Mouse (Mus musculus): ENCODE results near the gene App. TPM values are rescaled to one million over a fixed set of nuclear protein-coding genes. Genes with fewer than 3 reads are reported as not detected.

App gene
- total RNA-seq, 2 experiments from 2014 or later: 1,358 to 1,417 TPM

DNA sequence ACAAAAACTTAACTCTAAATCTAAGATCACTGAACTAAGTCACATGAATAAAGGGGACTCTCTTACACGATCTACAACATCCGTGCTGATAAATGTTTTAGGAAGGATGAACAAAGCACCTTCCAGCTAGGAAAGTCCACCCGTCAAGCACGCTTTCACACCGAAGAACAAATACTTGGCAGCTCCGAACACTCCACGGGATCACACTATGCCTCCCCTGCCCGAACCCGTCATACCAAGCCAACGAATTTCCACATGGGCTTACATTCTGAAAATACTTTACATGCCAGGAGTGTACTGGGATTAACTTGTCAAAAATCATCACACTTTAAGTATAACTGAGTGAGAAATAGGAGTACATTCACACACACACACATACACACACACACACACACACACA is 17.7 kb downstream of the App start:
- intact Hi-C loops (cut with DNase I): no loop called here
- DNase-seq (ENCODE audit: low spot score in 2 of 2): no peak

DNA sequence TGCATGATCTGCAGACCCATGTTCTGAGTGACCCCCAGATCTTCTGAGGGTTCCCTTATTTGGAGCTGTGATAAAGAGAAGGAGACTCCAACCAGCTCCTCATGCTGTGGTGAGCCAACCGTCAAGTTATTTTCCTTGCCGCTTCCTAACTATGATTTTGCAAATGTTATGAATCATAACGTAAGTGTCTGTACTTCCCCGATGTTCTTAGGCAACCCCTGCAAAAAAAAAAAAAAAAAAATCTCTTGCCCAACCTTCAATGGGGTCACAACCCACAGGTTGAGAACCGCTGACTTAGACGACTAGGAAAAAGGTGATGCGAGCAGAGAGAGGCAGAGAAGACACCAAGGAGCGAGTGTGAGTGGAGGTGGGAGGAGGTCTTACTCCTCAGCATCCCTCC is 21.1 kb downstream of the App start:
- intact Hi-C loops (cut with DNase I): no loop called here
- DNase-seq (ENCODE audit: low spot score in 2 of 2): no peak

DNA sequence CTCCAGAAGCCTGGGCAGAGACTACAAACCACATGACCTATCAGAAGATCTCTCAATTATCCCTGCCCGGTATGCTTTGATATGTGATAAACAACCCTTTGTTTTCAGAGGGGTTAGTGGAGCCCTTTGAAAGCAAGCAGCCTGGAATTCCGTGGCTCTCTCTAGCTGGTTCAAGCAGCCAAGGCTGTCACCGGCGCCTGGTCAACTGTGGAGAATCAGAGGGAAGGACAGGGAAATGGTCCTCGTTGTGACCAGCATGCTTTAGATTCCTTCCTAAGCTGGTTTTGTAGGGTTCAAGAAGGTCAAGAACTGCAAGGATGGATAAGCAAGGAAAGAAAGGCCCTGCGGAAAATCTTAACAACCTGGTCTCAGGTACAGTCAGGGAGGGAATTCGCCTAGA is 21.9 kb downstream of the App start:
- DNase-seq (ENCODE audit: low spot score in 2 of 2): no peak
- intact Hi-C loops (cut with DNase I): no loop called here

DNA sequence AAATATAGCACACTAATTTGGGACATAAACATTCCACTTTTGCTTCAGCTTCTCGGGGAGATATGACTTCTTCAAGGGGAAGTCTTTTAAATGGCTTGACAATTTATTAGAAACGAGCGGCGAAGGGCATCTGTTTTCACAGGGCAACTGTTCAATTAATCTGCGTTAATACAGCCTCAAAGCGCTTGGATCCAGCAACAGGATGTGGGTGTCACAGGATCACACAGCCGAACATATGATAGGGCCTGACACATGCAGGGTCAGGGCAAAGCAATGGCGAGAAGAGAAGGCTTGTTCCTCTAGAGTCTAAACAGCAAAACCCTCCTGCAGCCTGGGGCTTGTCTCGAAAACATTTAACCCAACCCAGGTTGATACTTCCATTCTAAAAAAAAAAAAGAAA is 22.7 kb downstream of the App start:
- intact Hi-C loops (cut with DNase I): no loop called here
- DNase-seq (ENCODE audit: low spot score in 2 of 2): no peak

DNA sequence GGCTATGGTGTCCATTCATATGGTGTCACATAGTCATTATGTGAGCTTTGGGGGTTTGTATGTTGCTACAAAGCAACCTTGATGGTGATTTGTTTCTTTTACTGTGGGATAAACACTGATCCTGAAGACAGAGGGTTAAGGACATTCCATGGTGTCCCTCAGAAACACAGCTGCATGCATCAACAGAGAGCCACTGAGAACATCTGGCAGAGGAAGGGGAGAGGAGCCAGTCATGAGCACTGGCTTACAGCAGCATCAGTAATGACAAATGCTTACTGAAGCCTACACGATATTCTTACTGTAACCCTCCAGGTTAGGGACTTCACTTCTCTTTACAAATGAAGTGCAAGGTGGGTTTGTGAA is 24.1 kb downstream of the App start:
- DNase-seq (ENCODE audit: low spot score in 2 of 2): no peak
- intact Hi-C loops (cut with DNase I): no loop called here

DNA sequence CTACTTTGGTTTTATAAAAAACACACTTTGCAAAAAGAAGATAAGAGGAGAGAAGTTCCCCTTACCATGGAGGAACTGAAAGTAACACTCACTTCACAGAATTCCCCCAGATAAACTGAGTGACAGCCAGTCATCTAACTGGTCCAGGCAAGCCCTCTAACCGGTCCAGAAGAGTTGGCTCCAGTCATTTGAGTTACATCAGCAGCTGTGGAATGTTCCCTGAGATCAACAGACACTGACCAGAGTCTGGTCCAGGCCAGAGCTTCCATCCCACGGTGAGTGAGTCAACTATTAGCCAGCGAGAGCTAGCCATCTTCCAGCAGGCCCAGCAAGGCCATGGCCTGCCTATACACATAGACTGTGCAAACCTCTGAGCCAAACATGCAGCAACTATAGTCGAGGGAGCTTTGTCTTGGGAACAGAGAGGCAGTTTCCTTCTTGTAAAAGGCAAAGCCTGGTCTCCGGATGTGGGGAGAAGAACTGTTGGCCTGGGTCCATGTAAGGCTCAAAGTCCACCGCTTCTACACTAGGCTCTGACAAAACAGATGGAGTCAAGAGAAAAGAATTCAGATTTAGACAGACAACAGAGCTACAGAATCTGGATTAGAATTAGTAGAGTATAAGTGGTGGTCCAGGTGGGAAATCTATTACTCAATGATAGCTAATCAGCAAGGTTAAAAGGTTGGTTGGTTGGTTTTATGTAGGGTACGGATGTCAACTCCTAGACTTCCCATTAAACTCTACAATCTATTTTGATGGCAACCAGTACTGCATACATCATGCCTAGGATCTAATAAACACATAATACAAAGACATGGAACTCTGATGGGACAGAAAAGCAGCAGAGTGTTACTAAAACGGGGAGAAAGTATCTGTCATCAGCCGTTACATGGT is 24.7 kb downstream of the App start:
- intact Hi-C loops (cut with DNase I): no loop called here

DNA sequence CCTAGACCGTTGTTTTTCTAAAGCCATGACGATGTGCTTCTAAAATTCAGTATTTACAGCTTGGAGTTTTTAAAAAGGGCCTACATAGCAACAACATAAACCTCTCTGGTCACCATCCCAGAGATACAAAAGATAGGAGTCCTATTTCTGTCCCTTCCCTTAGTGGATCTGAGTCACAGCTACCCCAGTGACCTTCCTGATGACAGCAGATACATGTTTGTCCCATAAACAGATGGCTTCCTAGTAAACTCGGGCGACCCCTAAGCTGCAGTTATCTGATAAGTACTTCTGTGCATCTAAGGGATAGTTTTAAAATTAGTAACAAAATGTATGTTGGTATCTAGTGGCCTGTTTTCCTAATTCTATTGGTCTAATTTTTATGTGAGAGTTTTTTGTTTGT is 26.1 kb downstream of the App start:
- intact Hi-C loops (cut with DNase I): no loop called here
- no peak for DNase-seq (ENCODE audit: low spot score in 2 of 2)

More for the DNA sequence above, 24.7 kb downstream of the App start:
- no peak for DNase-seq (ENCODE audit: low spot score in 2 of 2)

DNA sequence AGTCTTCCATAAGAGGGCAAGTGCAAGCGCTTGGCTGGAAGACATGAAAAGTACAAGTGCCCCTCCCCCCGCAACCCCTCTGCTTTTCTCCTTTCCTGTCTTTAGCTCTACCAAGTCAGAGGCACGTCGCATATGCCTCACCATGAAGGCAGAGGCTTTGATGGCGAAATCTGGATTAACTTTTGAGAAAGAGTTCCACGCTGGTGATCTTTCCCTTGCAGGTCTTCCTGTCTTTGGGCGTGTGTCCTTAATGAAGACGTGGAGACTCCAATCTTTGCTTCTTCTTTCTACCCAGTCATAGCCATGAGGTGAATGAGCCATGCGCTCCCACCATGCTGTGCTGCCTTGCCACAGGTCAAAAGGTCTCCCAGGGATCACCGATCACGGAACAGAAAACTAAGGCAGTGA is 27.8 kb downstream of the App start:
- DNase-seq (ENCODE audit: low spot score in 2 of 2): no peak
- intact Hi-C loops (cut with DNase I): no loop called here

DNA sequence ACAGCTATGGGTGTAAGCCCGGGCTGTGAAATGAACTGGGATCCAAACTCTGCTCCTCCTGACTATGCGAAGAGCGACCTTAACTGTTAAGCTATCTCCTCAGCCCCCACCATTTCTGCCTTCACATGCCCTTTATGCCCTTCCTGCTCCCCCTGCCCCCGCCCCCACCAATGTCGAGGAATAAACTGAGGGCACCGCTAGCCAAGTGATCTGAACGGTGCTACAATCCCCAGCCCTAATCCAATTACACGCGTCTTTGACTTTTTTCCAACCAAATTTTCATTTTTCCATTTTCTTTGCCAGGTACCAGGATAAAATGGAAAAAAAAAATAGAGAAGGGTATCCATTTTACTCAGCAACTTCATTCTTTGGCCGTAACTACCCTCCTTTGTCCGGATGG is 28.2 kb downstream of the App start:
- intact Hi-C loops (cut with DNase I): no loop called here
- DNase-seq (ENCODE audit: low spot score in 2 of 2): no peak

DNA sequence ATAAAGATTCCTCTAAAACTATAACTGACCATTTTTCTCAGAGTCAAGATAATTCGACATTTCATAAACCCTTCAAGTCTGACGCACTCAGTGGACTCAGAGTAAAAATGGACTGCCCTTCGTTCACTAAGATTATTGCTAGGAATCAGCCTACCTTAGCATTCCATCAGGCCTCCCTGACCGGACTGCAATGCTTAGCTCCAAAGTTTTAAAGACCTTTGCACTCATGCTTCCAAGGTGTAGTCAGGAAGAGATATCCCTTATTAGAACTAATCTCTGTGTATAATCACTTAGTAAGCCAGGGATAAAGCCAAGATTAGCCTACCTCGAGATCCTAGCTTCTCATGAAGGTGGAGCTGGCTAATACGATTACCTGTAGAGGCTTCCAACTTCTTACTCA is 29.2 kb downstream of the App start:
- no peak for DNase-seq (ENCODE audit: low spot score in 2 of 2)
- intact Hi-C loops (cut with DNase I): no loop called here

DNA sequence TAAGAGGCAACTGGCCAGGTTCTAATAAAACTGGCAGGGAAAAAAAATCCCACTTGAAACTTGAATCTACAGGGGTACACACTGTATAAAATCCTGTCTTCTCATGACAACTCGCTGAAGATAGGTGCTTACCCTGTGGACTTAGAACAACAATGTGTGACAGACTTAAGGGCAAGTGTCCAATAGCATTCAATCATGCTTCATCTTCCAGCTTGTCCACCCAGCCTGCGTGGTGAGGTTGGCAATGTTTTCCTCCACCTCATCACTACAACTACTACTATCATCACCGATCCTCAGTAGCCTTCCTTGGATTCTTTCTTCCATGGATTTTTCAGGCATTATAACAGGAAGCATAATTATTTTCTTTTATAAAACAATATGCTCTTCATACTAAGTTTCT is 29.7 kb downstream of the App start:
- intact Hi-C loops (cut with DNase I): no loop called here
- DNase-seq (ENCODE audit: low spot score in 2 of 2): no peak

DNA sequence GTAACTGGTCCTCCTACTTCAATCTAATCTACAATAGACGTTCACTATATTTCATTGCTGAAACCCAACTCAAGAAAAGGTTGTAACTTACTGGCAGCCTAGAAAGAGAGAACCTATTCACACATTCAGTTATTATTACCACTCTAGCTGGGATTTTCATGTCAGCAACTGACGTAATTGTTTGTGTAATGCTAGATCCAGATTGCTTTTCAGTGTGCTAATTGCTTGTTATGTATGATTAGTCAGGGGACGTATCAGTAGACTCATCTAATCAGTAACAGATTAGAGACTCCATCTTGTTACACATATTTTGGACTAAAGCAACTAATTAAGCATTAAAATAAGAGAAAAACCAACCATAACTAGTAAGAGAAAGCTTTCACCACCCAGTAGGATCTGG is 30.4 kb downstream of the App start:
- intact Hi-C loops (cut with DNase I): no loop called here
- DNase-seq (ENCODE audit: low spot score in 2 of 2): no peak

DNA sequence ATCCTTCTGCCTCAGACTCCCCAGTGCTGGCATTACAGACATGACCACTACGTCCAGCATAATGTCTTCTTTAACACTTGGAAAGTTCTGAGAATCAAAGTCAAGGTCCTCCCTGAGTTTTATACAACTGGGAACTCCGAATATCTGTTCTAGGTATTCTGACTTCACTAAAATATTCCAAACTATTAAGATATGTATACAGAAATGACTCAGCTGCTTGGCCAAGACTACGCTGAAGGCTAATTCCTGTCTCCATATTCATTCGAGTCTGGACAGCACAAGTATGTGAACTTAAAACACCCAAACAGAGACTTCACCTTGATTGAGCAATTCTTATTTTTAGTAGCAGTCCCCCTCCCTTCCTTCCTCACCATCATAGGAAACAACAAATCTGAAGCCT is 32.2 kb downstream of the App start:
- intact Hi-C loops (cut with DNase I): no loop called here
- DNase-seq (ENCODE audit: low spot score in 2 of 2): no peak

DNA sequence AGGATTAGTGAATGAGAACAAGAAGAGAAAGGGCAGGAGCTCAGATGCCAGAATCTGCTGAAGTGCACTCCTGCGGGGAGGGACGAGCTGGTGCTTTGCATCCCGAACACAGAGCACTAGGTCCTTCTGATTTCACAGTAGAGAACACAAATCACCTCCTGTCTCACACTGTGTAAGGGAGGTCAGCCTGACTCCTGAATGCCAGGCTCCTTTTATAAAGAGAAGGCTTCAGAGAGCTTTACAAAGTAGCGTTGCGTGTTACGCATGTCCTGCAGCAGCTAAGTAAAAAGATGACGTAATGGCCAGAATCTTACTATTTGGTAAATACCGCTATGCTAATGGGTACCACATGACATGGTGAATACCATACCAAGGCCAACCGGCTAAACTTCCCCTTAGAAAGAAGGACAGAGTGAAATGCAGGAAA is 34.4 kb downstream of the App start:
- intact Hi-C loops (cut with DNase I): no loop called here
- DNase-seq (ENCODE audit: low spot score in 2 of 2): no peak

DNA sequence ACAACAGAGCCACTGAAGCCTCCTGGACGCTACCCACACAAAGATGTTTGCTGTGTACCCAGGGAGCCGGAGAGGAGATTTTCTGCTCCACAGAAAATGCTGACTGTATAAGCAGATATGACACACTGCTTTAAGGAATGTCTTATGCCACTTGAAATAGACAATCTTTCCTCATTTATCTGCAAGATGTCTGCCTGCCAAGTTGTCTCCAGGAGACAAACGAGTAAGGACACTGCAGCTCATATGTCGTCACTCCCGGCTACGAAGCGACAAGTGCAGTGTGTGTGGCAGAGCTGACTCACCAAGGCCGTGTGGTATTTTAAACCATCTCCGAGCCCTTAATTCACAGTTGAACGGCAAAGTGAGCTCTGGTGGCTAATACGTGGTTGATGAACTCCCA is 36.2 kb downstream of the App start:
- DNase-seq (ENCODE audit: low spot score in 2 of 2): peak; percentile 65 to 97

DNA sequence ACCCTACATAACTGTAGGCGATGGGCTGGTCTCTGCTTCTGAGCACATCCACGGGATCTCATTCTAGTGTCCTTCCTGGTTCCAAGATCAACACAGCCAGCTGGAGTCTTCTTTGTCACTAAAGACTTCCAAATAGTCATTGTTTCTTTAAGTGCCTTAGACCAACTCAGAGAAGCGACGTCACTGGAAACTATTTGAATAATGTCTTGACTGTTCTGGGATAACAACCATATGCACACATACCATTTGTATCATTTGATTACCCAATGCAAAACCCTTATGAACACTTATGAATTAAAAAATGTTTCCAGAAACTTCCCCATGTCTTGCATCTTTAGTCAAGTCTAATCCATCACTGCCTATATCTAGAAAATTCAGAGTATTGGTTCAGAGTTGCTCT is 37.5 kb downstream of the App start:
- intact Hi-C loops (cut with DNase I): loop anchor here (2.0 kb wide), 1 partner anchor 37 kb away; the partner anchor contains the start of gene App
- no peak for DNase-seq (ENCODE audit: low spot score in 2 of 2)

More for the DNA sequence above, 36.2 kb downstream of the App start:
- intact Hi-C loops (cut with DNase I): loop anchor here (2.0 kb wide), 1 partner anchor 35 kb away; the partner anchor contains the start of gene App

DNA sequence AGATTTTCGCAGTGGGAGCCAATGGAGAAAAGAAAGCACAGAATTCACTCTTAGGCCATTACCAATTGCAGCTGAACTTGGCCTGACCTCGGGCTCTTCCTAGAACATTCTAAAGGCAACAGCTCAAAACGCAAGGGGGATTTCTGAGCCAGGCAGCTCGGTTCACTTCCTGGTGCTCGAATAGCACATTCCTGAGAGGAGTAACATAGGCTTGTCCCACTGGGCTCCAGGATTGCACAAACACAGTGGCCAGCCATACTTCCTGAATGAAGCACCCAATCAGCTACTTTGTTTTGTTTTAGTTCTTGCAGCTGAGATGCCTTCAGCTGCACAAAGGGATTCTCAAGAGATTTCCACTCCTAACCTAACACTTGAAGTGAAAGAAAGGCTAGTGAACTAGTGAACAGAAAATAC is 40.1 kb downstream of the App start:
- intact Hi-C loops (cut with DNase I): no loop called here
- no peak for DNase-seq (ENCODE audit: low spot score in 2 of 2)

DNA sequence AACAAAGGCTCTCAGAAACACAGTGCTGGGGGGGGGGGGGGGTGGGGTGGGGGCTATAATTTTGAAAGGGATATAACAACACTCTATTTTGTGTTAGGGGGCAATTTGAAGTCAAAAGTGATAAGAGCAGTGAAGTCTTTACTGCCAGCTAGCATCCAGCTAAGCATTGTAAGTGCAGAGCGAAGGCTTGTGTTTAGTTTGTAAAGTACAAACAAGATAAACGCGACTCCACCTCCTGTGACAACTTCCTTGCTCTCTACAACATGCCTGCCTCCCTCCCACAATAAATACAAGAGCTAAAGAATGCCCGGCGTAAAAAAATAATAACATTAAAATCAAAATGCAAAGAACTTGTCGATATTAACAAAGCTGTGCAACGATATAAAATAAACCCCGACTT is 40.5 kb downstream of the App start:
- no peak for DNase-seq (ENCODE audit: low spot score in 2 of 2)
- intact Hi-C loops (cut with DNase I): no loop called here

DNA sequence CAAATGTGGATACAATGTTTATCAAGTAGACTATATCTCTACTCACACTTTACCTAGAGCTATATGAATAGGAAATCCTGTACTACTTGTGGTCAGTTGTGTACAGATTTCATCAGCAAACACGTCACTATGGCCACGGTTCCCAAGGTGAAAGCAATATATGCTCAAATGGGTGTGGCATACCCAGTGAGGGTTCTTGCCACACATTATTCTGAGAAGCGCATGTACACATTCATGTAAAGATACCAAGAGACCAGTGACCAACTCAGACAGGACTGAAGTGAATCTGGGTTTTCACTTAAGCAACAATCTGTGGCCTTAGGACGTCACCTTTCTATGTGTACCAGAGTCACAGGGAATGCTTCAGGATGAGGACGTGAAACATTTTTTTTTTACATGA is 41.4 kb downstream of the App start:
- intact Hi-C loops (cut with DNase I): no loop called here
- DNase-seq (ENCODE audit: low spot score in 2 of 2): no peak

DNA sequence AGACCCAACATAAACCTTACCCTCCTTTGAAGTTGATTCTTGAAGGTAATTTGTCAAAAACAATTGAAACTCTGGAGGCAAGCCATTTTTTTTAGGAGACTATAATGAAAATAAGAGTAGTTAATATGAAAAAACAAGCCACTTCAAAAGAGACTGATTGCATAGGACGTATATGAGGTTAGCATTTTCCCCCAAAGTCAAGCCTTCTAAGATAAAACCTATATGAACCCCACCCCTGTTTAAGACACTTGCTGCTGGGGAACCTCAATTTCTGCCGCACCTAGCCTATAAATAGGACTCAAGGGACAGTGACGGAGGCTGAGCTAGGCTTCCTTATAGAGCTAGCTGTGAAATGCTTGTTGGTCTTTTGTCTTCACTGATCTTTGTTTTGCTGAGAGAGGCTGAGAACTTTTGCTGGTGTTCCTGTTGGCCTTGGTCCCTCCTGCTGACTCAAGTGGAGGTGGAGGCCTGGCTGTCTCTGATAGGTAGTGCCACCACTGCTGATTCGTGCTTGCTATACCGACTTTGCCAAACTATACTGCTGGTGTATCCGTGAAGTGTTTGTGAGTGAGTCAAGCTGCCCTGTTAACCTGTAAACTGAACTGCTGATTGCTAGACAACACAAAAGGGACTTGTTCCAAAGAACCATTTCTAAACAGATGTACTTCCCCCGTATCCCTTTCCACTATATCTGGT is 42.6 kb downstream of the App start:
- intact Hi-C loops (cut with DNase I): no loop called here

More for the DNA sequence above, 42.6 kb downstream of the App start:
- DNase-seq (ENCODE audit: low spot score in 2 of 2): no peak

Measured in left cerebral cortex, postnatal 25 days (tissue).